Mouse (Mus musculus) v-Abl transformed pro-B cells (cell line): ENCODE results near the gene Gm5725.
"Not testable (repeated sequence)": the region's sequence is repeated elsewhere in the genome, so short reads cannot be mapped to it uniquely, and the experiment has no call there.

Experiments
- in situ Hi-C, 2 experiments: fragments of 400-800 bp; cut with MboI; formaldehyde crosslinking; loops; one replicate each; pipeline ENCODE4 v1.15.1; 2025; ENCODE audit not compliant: unreplicated experiment in 2 of 2

The Gm5725 gene

DNA sequence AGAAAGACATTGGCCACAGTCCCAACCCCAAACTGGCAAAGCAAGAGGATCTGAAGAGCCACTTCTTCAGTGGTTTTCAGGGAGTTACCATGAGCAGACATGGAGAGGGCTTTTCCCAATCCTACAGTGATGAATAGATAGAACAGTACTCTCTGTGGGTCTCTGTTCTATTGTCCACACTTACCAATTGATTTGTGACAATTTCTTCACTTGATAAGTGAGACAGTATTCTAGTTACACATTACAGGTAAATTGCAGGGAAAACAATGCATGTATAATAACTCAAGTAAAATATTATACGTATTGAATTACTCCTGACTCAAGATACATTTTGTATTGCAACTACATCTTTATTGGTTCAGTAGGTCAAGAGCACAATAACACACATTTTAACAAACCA lies at the start of gene Gm5725:
TSS of gene Gm5725 (minus strand) at position 101 of the 400 bp plus-strand sequence.
- in situ Hi-C loops = not testable (repeated sequence)

DNA sequence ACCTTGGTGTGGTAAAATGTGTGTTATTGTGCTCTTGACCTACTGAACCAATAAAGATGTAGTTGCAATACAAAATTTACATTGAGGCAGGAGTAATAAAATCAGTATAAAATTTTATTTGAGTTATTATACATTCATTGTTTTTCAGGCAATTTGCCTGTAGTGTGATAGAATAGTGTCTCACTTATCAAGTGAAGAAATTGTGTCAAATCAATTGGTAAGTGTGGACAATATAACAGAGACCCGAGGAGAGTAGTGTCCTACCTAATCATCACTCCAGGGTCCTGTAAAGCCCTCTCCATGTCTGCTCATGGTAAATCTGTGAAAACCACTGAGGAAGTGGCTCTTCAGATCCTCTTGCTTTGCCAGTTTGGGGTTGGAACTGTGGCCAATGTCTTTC lies 12.0 kb downstream of the Gm5725 start, which contains the start of gene Vmn1r135:
TSS of gene Vmn1r135 (plus strand) at position 301 of the 400 bp plus-strand sequence.
- in situ Hi-C loops = not testable (repeated sequence)

DNA sequence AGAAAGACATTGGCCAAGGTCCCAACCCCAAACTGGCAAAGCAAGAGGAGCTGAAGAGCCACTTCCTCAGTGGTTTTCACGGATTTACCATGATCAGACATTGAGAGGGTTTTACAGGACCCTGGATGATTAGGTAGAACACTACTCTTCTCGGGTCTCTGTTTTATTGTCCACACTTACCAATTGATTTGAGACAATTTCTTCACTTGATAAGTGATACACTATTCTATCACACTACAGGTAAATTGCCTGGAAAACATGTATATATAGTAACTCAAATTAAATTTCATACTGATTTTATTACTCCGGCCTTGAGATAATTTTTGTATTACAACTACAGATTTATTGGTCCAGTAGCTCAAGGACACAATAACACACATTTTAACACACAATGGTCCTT lies 47.4 kb downstream of the Gm5725 start, which contains the start of gene Gm4177:
TSS of gene Gm4177 (minus strand) at position 101 of the 400 bp plus-strand sequence.
- in situ Hi-C loops = not testable (repeated sequence)
